Comparison of ENCODE assay signal across 8 mouse cellular contexts in genomic region chr1:134077389-134078060, GRCm38 (mm10). TPM values are rescaled to one million over a fixed set of nuclear protein-coding genes. Genes with fewer than 3 reads are reported as not detected.
A peak's percentile ranks its signal among the peaks of the same experiment; 100 is the strongest.
DNase-seq lines count a peak whose midpoint lies in the region; ATAC-seq and TF ChIP-seq lines count a peak whose summit lies in the region.

No protein-coding gene starts in this region.

- H3K9me3 ChIP-seq in kidney, embryonic 15.5 days (replicated peaks) = no peaks in the 10 kb centered on the region

- no peak for TF ChIP-seq POLR2A in thymus, adult 2 months (IDR thresholded peaks at IDR 0.05; ENCODE audit: control insufficient read depth, extremely low read depth, insufficient read depth, low read length, poor library complexity)

- H3K4me3 ChIP-seq in brown adipose tissue, adult 24 weeks (ENCODE audit: insufficient read depth, low read depth, low read length) = peak overlapping the region; percentile 95
- H3K4me3 ChIP-seq in kidney, embryonic 15.5 days (replicated peaks) = peak overlapping the region; percentile 64
- H3K4me3 ChIP-seq in thymus, adult 2 months (ENCODE audit: control insufficient read depth, insufficient read depth, low read length) = peak overlapping the region; percentile 100

- peaks cover 15% of the 10 kb centered on the region for H3K36me3 ChIP-seq in kidney, embryonic 15.5 days
- H3K36me3 ChIP-seq in thymus, adult 2 months (ENCODE audit: control insufficient read depth, insufficient read depth, low read length) = peaks cover 38% of the 10 kb centered on the region

- no peak for ATAC-seq in kidney, embryonic 15.5 days (replicated peaks; ENCODE audit: low FRiP score)
- ATAC-seq in megakaryocyte, adult 5-6 weeks (ENCODE audit: poor library complexity, severe bottlenecking) = peak; percentile 13
- ATAC-seq in frontal cortex, adult (ENCODE audit: low TSS enrichment) = no peak

- no peak for TF ChIP-seq CTCF in thymus, adult 2 months (IDR thresholded peaks at IDR 0.05; ENCODE audit: borderline replicate concordance, control insufficient read depth, extremely low read depth, insufficient read depth, low read length, poor library complexity)

- no peaks in the 10 kb centered on the region for H3K27me3 ChIP-seq in kidney, embryonic 15.5 days
- no peaks in the 10 kb centered on the region for H3K27me3 ChIP-seq in thymus, adult 2 months (ENCODE audit: control insufficient read depth, insufficient read depth, low read length)

- H3K4me1 ChIP-seq in brown adipose tissue, adult 24 weeks (ENCODE audit: control insufficient read depth, insufficient read depth, insufficient read length, low read length) = peaks cover 29% of the 10 kb centered on the region
- H3K4me1 ChIP-seq in kidney, embryonic 15.5 days = peaks cover 64% of the 10 kb centered on the region
- peaks cover 38% of the 10 kb centered on the region for H3K4me1 ChIP-seq in thymus, adult 2 months (replicated peaks; ENCODE audit: control insufficient read depth, insufficient read depth, low read length)

- H3K9ac ChIP-seq in kidney, embryonic 15.5 days = peak overlapping the region; percentile 67

- peak overlapping the region; percentile 95 for H3K27ac ChIP-seq in brown adipose tissue, adult 24 weeks (replicated peaks; ENCODE audit: low read depth, low read length)
- peak overlapping the region; percentile 74 for H3K27ac ChIP-seq in kidney, embryonic 15.5 days
- peak overlapping the region; percentile 100 for H3K27ac ChIP-seq in thymus, adult 2 months (ENCODE audit: control insufficient read depth, insufficient read depth, low read length)

- peak; percentile 41 to 48 for DNase-seq in layer of hippocampus, postnatal 10 days (ENCODE audit: low spot score in 2 of 2)
- no peak for DNase-seq in layer of hippocampus, adult 18-20 months (ENCODE audit: low spot score in 2 of 2)
- DNase-seq in gastrocnemius, postnatal 25 days = peak; percentile 56
- peak; percentile 68 for DNase-seq in thymus, adult 2 months

- peak overlapping the region; percentile 81 for H3K4me2 ChIP-seq in kidney, embryonic 15.5 days

- 22% methylated on average over 14 of the region's 14 CpGs for WGBS in kidney, embryonic 15.5 days
- under 1% methylated on average over 14 of the region's 14 CpGs for WGBS in thymus, adult 2 months

RNA-seq across cellular contexts. Expression of gene Btg2, which starts 1.4 kb away (rescaled TPM):
- total RNA-seq in layer of hippocampus, postnatal 10 days (2021) = 10 to 100 TPM; 13.1 to 14.3 TPM
- 10 to 100 TPM; 16.6 to 24.9 TPM for total RNA-seq in layer of hippocampus, adult 18-20 months (2021)
- polyA plus RNA-seq in brown adipose tissue, adult 24 weeks (2012; ENCODE audit: insufficient read depth, insufficient read length, missing spikeins) = 16.6 and 53.4 TPM in 2 replicates
- 10 to 100 TPM; 15.1 to 27.0 TPM for total RNA-seq in gastrocnemius, postnatal 25 days (2021)
- 31.1 and 32.2 TPM in 2 replicates for polyA plus RNA-seq in kidney, embryonic 15.5 days (2015; fragmentation: Nextera tagmentation; extraction: Ambion mirVana)
- 68.9 and 87.3 TPM in 2 replicates for total RNA-seq in megakaryocyte, adult 5-6 weeks (2015)
- total RNA-seq in megakaryocyte, adult 5-6 weeks (2017) = 175 and 189 TPM in 2 replicates
- polyA plus RNA-seq in thymus, adult 2 months (2012; rRNA removed) = 432 and 481 TPM in 2 replicates

RNA-seq across cellular contexts. Expression of gene Chit1, which starts 33.5 kb away (rescaled TPM):
- under 1 TPM; 0.51 to 0.53 TPM for total RNA-seq in layer of hippocampus, postnatal 10 days (2021)
- under 1 TPM in 1 of 2 experiments, not detected in 1; 0.17 TPM for total RNA-seq in layer of hippocampus, adult 18-20 months (2021)
- polyA plus RNA-seq in brown adipose tissue, adult 24 weeks (2012; ENCODE audit: insufficient read depth, insufficient read length, missing spikeins) = not detected in 2 replicates
- total RNA-seq in gastrocnemius, postnatal 25 days (2021) = not detected
- 0.30 and 0.31 TPM in 2 replicates for polyA plus RNA-seq in kidney, embryonic 15.5 days (2015; fragmentation: Nextera tagmentation; extraction: Ambion mirVana)
- 0.16 and 0.83 TPM in 2 replicates for total RNA-seq in megakaryocyte, adult 5-6 weeks (2015)
- 0.07 TPM in 1 of 2 replicates, not detected in the other for total RNA-seq in megakaryocyte, adult 5-6 weeks (2017)
- polyA plus RNA-seq in thymus, adult 2 months (2012; rRNA removed) = 0.54 and 0.78 TPM in 2 replicates

RNA-seq across cellular contexts. Expression of gene Fmod, which starts 40.5 kb away (rescaled TPM):
- total RNA-seq in layer of hippocampus, postnatal 10 days (2021) = 1 to 10 TPM; 5.3 to 9.5 TPM
- total RNA-seq in layer of hippocampus, adult 18-20 months (2021) = 1 to 10 TPM; 3.9 to 5.2 TPM
- polyA plus RNA-seq in brown adipose tissue, adult 24 weeks (2012; ENCODE audit: insufficient read depth, insufficient read length, missing spikeins) = 0.38 and 0.55 TPM in 2 replicates
- 100 to 1,000 TPM in 1 of 2 experiments, 10 to 100 TPM in 1; 33.0 to 107 TPM for total RNA-seq in gastrocnemius, postnatal 25 days (2021)
- polyA plus RNA-seq in kidney, embryonic 15.5 days (2015; fragmentation: Nextera tagmentation; extraction: Ambion mirVana) = 11.6 and 12.4 TPM in 2 replicates
- total RNA-seq in megakaryocyte, adult 5-6 weeks (2015) = not detected in 2 replicates
- total RNA-seq in megakaryocyte, adult 5-6 weeks (2017) = not detected in 2 replicates
- polyA plus RNA-seq in thymus, adult 2 months (2012; rRNA removed) = 3.5 and 4.4 TPM in 2 replicates

Comparison
In these comparisons a context has a peak if more than half of its experiments do, and no peak if none do; other contexts are left out.
1. DNase-seq: peak in layer of hippocampus, postnatal 10 days (2 of 2), gastrocnemius, postnatal 25 days (single experiment) and thymus, adult 2 months (single experiment); none in layer of hippocampus, adult 18-20 months (0 of 2).
2. RNA of gene Fmod, which starts 40.5 kb away (total RNA-seq): 33.0 to 107 TPM in gastrocnemius, postnatal 25 days, 5.3 to 9.5 TPM in layer of hippocampus, postnatal 10 days and 3.9 to 5.2 TPM in layer of hippocampus, adult 18-20 months; not detected in megakaryocyte, adult 5-6 weeks; every median in the first group is over 4 times any median in the second.
3. Peak in every context shown above with its lines, with median percentiles within 50 percentile points of each other: H3K27ac ChIP-seq and H3K4me3 ChIP-seq.